Mouse (Mus musculus) neutrophil, adult 65 days (primary cell): ENCODE measurements around the gene Slc7a4. TPM values are rescaled to one million over a fixed set of nuclear protein-coding genes. Genes with fewer than 3 reads are reported as not detected.

Experiments
- total RNA-seq: library from RNA; stranded (reverse); gene quantifications from 2 replicates; pipeline ENCODE4 v1.2.4, GENCODE M21; 2023

Slc7a4 gene
- total RNA-seq, result 0.28 TPM in 1 of 2 replicates, not detected in the other

GRCm38 (mm10) chr16:17583064-17583463 is at the start of gene Slc7a4:
TSS of gene Slc7a4 (minus strand) at chr16:17583214.

GRCm38 (mm10) chr16:17619198-17620105 is 36.4 kb upstream of the Slc7a4 start, which contains the start of gene Smpd4:
TSS of gene Smpd4 (plus strand) at chr16:17619354.

GRCm38 (mm10) chr16:17561751-17562208 is 21.2 kb downstream of the Slc7a4 start, which contains the start of gene P2rx6:
TSS of gene P2rx6 (plus strand) at chr16:17561885.

GRCm38 (mm10) chr16:17561128-17561750 is 21.8 kb downstream of the Slc7a4 start, which contains the start of gene Lrrc74b:
TSS of gene Lrrc74b (minus strand) at chr16:17561247.

GRCm38 (mm10) chr16:17530640-17531288 is 52.2 kb downstream of the Slc7a4 start, which contains the start of gene Thap7:
TSS of gene Thap7 (minus strand) at chr16:17531136.

Other genes with a start within 250 kb of the Slc7a4 start
- gene Snap29, start 177.2 kb downstream of the Slc7a4 start, total RNA-seq, result 16.2 and 17.0 TPM in 2 replicates
- 37.3 and 49.3 TPM in 2 replicates for gene Pi4ka, start 176.9 kb downstream of the Slc7a4 start, total RNA-seq
- 45.7 and 53.5 TPM in 2 replicates for gene Crkl, start 131.2 kb downstream of the Slc7a4 start, total RNA-seq
- not detected in 2 replicates for gene Aifm3, start 93.6 kb downstream of the Slc7a4 start, total RNA-seq
- 20.2 and 22.6 TPM in 2 replicates for gene Lztr1, start 74.5 kb downstream of the Slc7a4 start, total RNA-seq
- 13.3 and 19.2 TPM in 2 replicates for gene Thap7, start 52.1 kb downstream of the Slc7a4 start, total RNA-seq
- gene Lrrc74b, start 22.0 kb downstream of the Slc7a4 start, total RNA-seq, result not detected in 2 replicates
- gene P2rx6, start 21.3 kb downstream of the Slc7a4 start, total RNA-seq, result not detected in 2 replicates
- gene Smpd4, start 36.1 kb upstream of the Slc7a4 start, total RNA-seq, result 28.0 and 32.6 TPM in 2 replicates
- not detected in 2 replicates for gene Ccdc74a, start 63.3 kb upstream of the Slc7a4 start, total RNA-seq
- gene Med15, start 149.7 kb upstream of the Slc7a4 start, total RNA-seq, result 68.2 and 84.3 TPM in 2 replicates
- 6.2 and 6.7 TPM in 2 replicates for gene Klhl22, start 176.4 kb upstream of the Slc7a4 start, total RNA-seq
- gene Scarf2, start 214.1 kb upstream of the Slc7a4 start, total RNA-seq, result 0.25 TPM in 1 of 2 replicates, not detected in the other
- not detected in 2 replicates for gene B830017H08Rik, start 249.9 kb upstream of the Slc7a4 start, total RNA-seq